Mouse (Mus musculus): ENCODE measurements at regions not wholly inside any gene's neighbourhood (a gene's known extent, or its start where the extent isn't known, plus 50 kb on each side); places are given as distances from the start of the nearest gene placed in this dataset.
A peak's percentile ranks its signal among the peaks of the same experiment; 100 is the strongest.
"Not testable (repeated sequence)": the region's sequence is repeated elsewhere in the genome, so short reads cannot be mapped to it uniquely, and the experiment has no call there.

GRCm38 (mm10) chr8:5859650-5860049, 754.5 kb upstream of the Slc10a2 start:
- H3K9me3 ChIP-seq (ENCODE audit: control insufficient read depth, low read length); H3K27ac ChIP-seq (ENCODE audit: low read depth); H3K4me1 ChIP-seq (replicated peaks; ENCODE audit: control insufficient read depth, insufficient read depth, low read length); DNase-seq (ENCODE audit: low spot score); H3K4me2 ChIP-seq (ENCODE audit: low read length); H3K36me3 ChIP-seq (ENCODE audit: control insufficient read depth, insufficient read depth, low read length); H3K27me3 ChIP-seq (replicated peaks; ENCODE audit: control insufficient read depth, insufficient read depth, low read length); H3K4me3 ChIP-seq (ENCODE audit: low read depth, low read length); H3K9ac ChIP-seq (ENCODE audit: low read length): not testable (repeated sequence)
- peak; percentile 74 for ATAC-seq (replicated peaks; ENCODE audit: low FRiP score, low TSS enrichment, low read depth)

- ATAC-seq (replicated peaks; ENCODE audit: low FRiP score, low TSS enrichment, low read depth); H3K9ac ChIP-seq (ENCODE audit: low read length); H3K4me2 ChIP-seq (ENCODE audit: low read length); H3K27me3 ChIP-seq (replicated peaks; ENCODE audit: control insufficient read depth, insufficient read depth, low read length); H3K4me1 ChIP-seq (replicated peaks; ENCODE audit: control insufficient read depth, insufficient read depth, low read length); H3K4me3 ChIP-seq (ENCODE audit: low read depth, low read length); H3K27ac ChIP-seq (ENCODE audit: low read depth); DNase-seq (ENCODE audit: low spot score); H3K9me3 ChIP-seq (ENCODE audit: control insufficient read depth, low read length); H3K36me3 ChIP-seq (ENCODE audit: control insufficient read depth, insufficient read depth, low read length): not testable (repeated sequence)
- WGBS = 45% methylated on average over 4 of the region's 4 CpGs
These were observed 752.2 kb upstream of the Slc10a2 start for GRCm38 (mm10) chr8:5857336-5857735.

All from intestine, embryonic 14.5 days (tissue).